20 mouse cellular contexts compared by ENCODE assay signal in genomic region chr9:123153121-123153520, GRCm38 (mm10). TPM values are rescaled to one million over a fixed set of nuclear protein-coding genes. Genes with fewer than 3 reads are reported as not detected.
DNase-seq lines count a peak whose midpoint lies in the region; TF ChIP-seq lines count a peak whose summit lies in the region.
"Had no signal": no experiment of that assay in that cellular context is flagged by ENCODE, and none has a peak within 500 bp of the region (broad histone marks: within the 10 kb centered on the region; RNA-seq: fewer than 3 reads in every experiment).

No protein-coding gene starts in this region.

- no peaks in the 10 kb centered on the region for H3K27me3 ChIP-seq in heart, adult 2 months (ENCODE audit: control insufficient read depth, insufficient read depth, low read length)
- H3K27me3 ChIP-seq: embryonic facial prominence, embryonic 15.5 days; heart, embryonic 13.5 days; intestine, embryonic 15.5 days; liver, embryonic 13.5 days; neural tube, embryonic 13.5 days had no signal

- peaks cover 14% of the 10 kb centered on the region for H3K4me1 ChIP-seq in heart, adult 2 months (ENCODE audit: control insufficient read depth, insufficient read depth, low read length)
- H3K4me1 ChIP-seq: embryonic facial prominence, embryonic 15.5 days; hindbrain, embryonic 13.5 days; intestine, embryonic 15.5 days; midbrain, embryonic 12.5 days; neural tube, embryonic 13.5 days had no signal

- TF ChIP-seq POLR2A in heart, adult 2 months (IDR thresholded peaks at IDR 0.05; ENCODE audit: insufficient read depth, low read depth, low read length): peak; percentile 41; the same call in 1 of the 2 replicates

- peak overlapping the region; percentile 76 for H3K27ac ChIP-seq in heart, adult 2 months
- H3K27ac ChIP-seq: embryonic facial prominence, embryonic 15.5 days; heart, embryonic 13.5 days; hindbrain, embryonic 13.5 days; intestine, embryonic 15.5 days; liver, embryonic 13.5 days; midbrain, embryonic 12.5 days; neural tube, embryonic 13.5 days had no signal

- no peak for TF ChIP-seq EP300 in heart, adult 2 months (IDR thresholded peaks at IDR 0.05; ENCODE audit: insufficient read depth, low read depth, low read length)

- H3K79me2 ChIP-seq in heart, adult 2 months (replicated peaks; ENCODE audit: control insufficient read depth, insufficient read depth, low read length): no peaks in the 10 kb centered on the region

- no peak overlapping the region for H3K4me3 ChIP-seq in heart, adult 2 months
- H3K4me3 ChIP-seq: embryonic facial prominence, embryonic 15.5 days; heart, embryonic 13.5 days; hindbrain, embryonic 13.5 days; intestine, embryonic 15.5 days; liver, embryonic 13.5 days; midbrain, embryonic 12.5 days; neural tube, embryonic 13.5 days had no signal

- intact Hi-C loops in heart, adult 2 months (cut with DNase I): loop anchor here (10.0 kb wide), 3 partner anchors 212 to 372 kb away; partner anchors contain the start of genes Lars2 and Sacm1l
- intact Hi-C loops in gastrocnemius, postnatal 14 days (cut with DNase I; ENCODE audit: low total_unique reads): loop anchor here (10.0 kb wide), 1 partner anchor 282 kb away; no protein-coding TSS in a partner anchor

- H3K36me3 ChIP-seq in heart, adult 2 months (ENCODE audit: control insufficient read depth, insufficient read depth, low read length): no peaks in the 10 kb centered on the region
- H3K36me3 ChIP-seq: embryonic facial prominence, embryonic 15.5 days; heart, embryonic 13.5 days; hindbrain, embryonic 13.5 days; intestine, embryonic 15.5 days; liver, embryonic 13.5 days; midbrain, embryonic 12.5 days; neural tube, embryonic 13.5 days had no signal

- DNase-seq in heart, adult 2 months: peak; percentile 54 to 67
- no peak for DNase-seq in heart, adult 8-10 months (ENCODE audit: low spot score)
- DNase-seq in lung, adult 18-20 months: peak; percentile 32 to 43
- no peak for DNase-seq in lung, postnatal 14 days
- DNase-seq in gastrocnemius, postnatal 14 days: peak; percentile 34
- DNase-seq in skeletal muscle tissue, adult 2 months (ENCODE audit: low read depth, low spot score): peak; percentile 84
- DNase-seq in cerebellum, adult 9-11 months: no peak
- DNase-seq: adrenal gland, adult 8-10 months; cerebellum, postnatal 14 days; embryo, embryonic 11 days; left cerebral cortex, postnatal 4 days; liver, embryonic 13.5 days; thymus, postnatal 25 days had no signal

- no peak overlapping the region for H3K9ac ChIP-seq in heart, adult 2 months (ENCODE audit: low read depth, low read length)
- H3K9ac ChIP-seq: embryonic facial prominence, embryonic 15.5 days; heart, embryonic 13.5 days; hindbrain, embryonic 13.5 days; intestine, embryonic 15.5 days; liver, embryonic 13.5 days; midbrain, embryonic 12.5 days; neural tube, embryonic 13.5 days had no signal

- 59% methylated on average over 2 of the region's 2 CpGs for WGBS in heart, adult 2 months

- TF ChIP-seq CTCF in heart, adult 2 months (IDR thresholded peaks at IDR 0.05): no peak

RNA-seq across cellular contexts. Expression of gene Clec3b, which starts 2.4 kb away (rescaled TPM):
- total RNA-seq in heart, adult 2 months (2021): 10 to 100 TPM; 47.0 to 71.1 TPM
- 60.6 and 62.3 TPM in 2 replicates for polyA plus RNA-seq in heart, adult 2 months (2012; rRNA removed)
- total RNA-seq in heart, adult 8-10 months (2022): 10 to 100 TPM; 37.7 to 48.5 (median 38.6) TPM
- total RNA-seq in gastrocnemius, postnatal 14 days (2021): 10 to 100 TPM; 60.6 to 90.2 TPM
- polyA plus RNA-seq: forebrain, embryonic 11.5 days; intestine, embryonic 15.5 days had no signal

RNA-seq across cellular contexts. Expression of gene Exosc7, which starts 40.1 kb away (rescaled TPM):
- 10 to 100 TPM; 26.7 to 27.9 TPM for total RNA-seq in heart, adult 2 months (2021)
- polyA plus RNA-seq in heart, adult 2 months (2012; rRNA removed): 19.8 and 34.5 TPM in 2 replicates
- 10 to 100 TPM; 25.0 to 27.2 (median 27.0) TPM for total RNA-seq in heart, adult 8-10 months (2022)
- total RNA-seq in gastrocnemius, postnatal 14 days (2021): 10 to 100 TPM; 18.1 to 20.7 TPM

RNA-seq across cellular contexts. Expression of gene Zdhhc3, which starts 40.1 kb away (rescaled TPM):
- total RNA-seq in heart, adult 2 months (2021): 10 to 100 TPM; 36.7 to 42.8 TPM
- polyA plus RNA-seq in heart, adult 2 months (2012; rRNA removed): 57.8 and 66.2 TPM in 2 replicates
- 10 to 100 TPM; 39.8 to 46.0 (median 43.6) TPM for total RNA-seq in heart, adult 8-10 months (2022)
- total RNA-seq in gastrocnemius, postnatal 14 days (2021): 10 to 100 TPM; 37.1 to 43.0 TPM

Comparison
In these comparisons a context has a peak if more than half of its experiments do, and no peak if none do; other contexts are left out.
1. DNase-seq: peak in heart, adult 2 months (2 of 2), lung, adult 18-20 months (2 of 2), gastrocnemius, postnatal 14 days (single experiment) and skeletal muscle tissue, adult 2 months (single experiment); none in heart, adult 8-10 months (single experiment), lung, postnatal 14 days (single experiment) and cerebellum, adult 9-11 months (single experiment).